Mouse (Mus musculus): ENCODE data around the gene Tpx2.

Gene Tpx2

GRCm38 (mm10) chr2:152859501-152859900 is 11.7 kb downstream of the Tpx2 start:
- in situ Hi-C loops (cut with MboI, MseI) = no loop called here

- in situ Hi-C loops (cut with MboI, MseI) = no loop called here
Measured at GRCm38 (mm10) chr2:152861891-152862290, 14.1 kb downstream of the Tpx2 start.

- in situ Hi-C loops (cut with MboI, MseI) = no loop called here
Measured at GRCm38 (mm10) chr2:152862638-152863037, 14.9 kb downstream of the Tpx2 start.

GRCm38 (mm10) chr2:152863346-152863745 is 15.6 kb downstream of the Tpx2 start:
- in situ Hi-C loops (cut with MboI, MseI) = no loop called here

GRCm38 (mm10) chr2:152878239-152878638 is 30.5 kb downstream of the Tpx2 start:
- in situ Hi-C loops (cut with MboI, MseI) = loop anchor here (25.0 kb wide), 2 partner anchors 484 to 616 kb away; no protein-coding TSS in a partner anchor

- in situ Hi-C loops (cut with MboI, MseI) = loop anchor here (25.0 kb wide), 2 partner anchors 481 to 619 kb away; no protein-coding TSS in a partner anchor
Measured at GRCm38 (mm10) chr2:152880898-152881297, 33.1 kb downstream of the Tpx2 start.

GRCm38 (mm10) chr2:152884101-152884645 is 36.4 kb downstream of the Tpx2 start:
- in situ Hi-C loops (cut with MboI, MseI) = loop anchor here (25.0 kb wide), 2 partner anchors 478 to 622 kb away; no protein-coding TSS in a partner anchor

GRCm38 (mm10) chr2:152887230-152887629 is 39.5 kb downstream of the Tpx2 start:
- in situ Hi-C loops (cut with MboI, MseI) = loop anchor here (25.0 kb wide), 2 partner anchors 475 to 625 kb away; no protein-coding TSS in a partner anchor

GRCm38 (mm10) chr2:152888774-152889173 is 41.0 kb downstream of the Tpx2 start:
- in situ Hi-C loops (cut with MboI, MseI) = loop anchor here (25.0 kb wide), 2 partner anchors 474 to 626 kb away; no protein-coding TSS in a partner anchor

GRCm38 (mm10) chr2:152895834-152896233 is 48.1 kb downstream of the Tpx2 start:
- in situ Hi-C loops (cut with MboI, MseI) = loop anchor here (25.0 kb wide), 2 partner anchors 466 to 634 kb away; no protein-coding TSS in a partner anchor

GRCm38 (mm10) chr2:152896926-152897325 is 49.2 kb downstream of the Tpx2 start:
- in situ Hi-C loops (cut with MboI, MseI) = loop anchor here (25.0 kb wide), 2 partner anchors 465 to 635 kb away; no protein-coding TSS in a partner anchor

- in situ Hi-C loops (cut with MboI, MseI) = loop anchor here (25.0 kb wide), 2 partner anchors 463 to 637 kb away; no protein-coding TSS in a partner anchor
Measured at GRCm38 (mm10) chr2:152899011-152899410, 51.2 kb downstream of the Tpx2 start.

GRCm38 (mm10) chr2:152901296-152901695 is 53.5 kb downstream of the Tpx2 start:
- in situ Hi-C loops (cut with MboI, MseI) = no loop called here

- in situ Hi-C loops (cut with MboI, MseI) = no loop called here
Measured at GRCm38 (mm10) chr2:152902658-152903057, 54.9 kb downstream of the Tpx2 start.

GRCm38 (mm10) chr2:152903586-152903985 is 55.8 kb downstream of the Tpx2 start:
- in situ Hi-C loops (cut with MboI, MseI) = no loop called here

- in situ Hi-C loops (cut with MboI, MseI) = no loop called here
Measured at GRCm38 (mm10) chr2:152904127-152904643, 56.4 kb downstream of the Tpx2 start.

- in situ Hi-C loops (cut with MboI, MseI) = no loop called here
Measured at GRCm38 (mm10) chr2:152905036-152905829, 57.5 kb downstream of the Tpx2 start.

- in situ Hi-C loops (cut with MboI, MseI) = no loop called here
Measured at GRCm38 (mm10) chr2:152906274-152907037, 58.7 kb downstream of the Tpx2 start.

GRCm38 (mm10) chr2:152907114-152907943 is 59.6 kb downstream of the Tpx2 start:
- in situ Hi-C loops (cut with MboI, MseI) = no loop called here

- in situ Hi-C loops (cut with MboI, MseI) = no loop called here
Measured at GRCm38 (mm10) chr2:152909848-152910247, 62.1 kb downstream of the Tpx2 start.

GRCm38 (mm10) chr2:152911031-152911430 is 63.3 kb downstream of the Tpx2 start, which contains the start of gene Mylk2:
TSS of gene Mylk2 (plus strand) at chr2:152911352.
- in situ Hi-C loops (cut with MboI, MseI) = no loop called here

Measured in T-helper 1 cell (primary cell).